Comparison of ENCODE assay signal across 8 mouse cellular contexts in the genomic region with DNA sequence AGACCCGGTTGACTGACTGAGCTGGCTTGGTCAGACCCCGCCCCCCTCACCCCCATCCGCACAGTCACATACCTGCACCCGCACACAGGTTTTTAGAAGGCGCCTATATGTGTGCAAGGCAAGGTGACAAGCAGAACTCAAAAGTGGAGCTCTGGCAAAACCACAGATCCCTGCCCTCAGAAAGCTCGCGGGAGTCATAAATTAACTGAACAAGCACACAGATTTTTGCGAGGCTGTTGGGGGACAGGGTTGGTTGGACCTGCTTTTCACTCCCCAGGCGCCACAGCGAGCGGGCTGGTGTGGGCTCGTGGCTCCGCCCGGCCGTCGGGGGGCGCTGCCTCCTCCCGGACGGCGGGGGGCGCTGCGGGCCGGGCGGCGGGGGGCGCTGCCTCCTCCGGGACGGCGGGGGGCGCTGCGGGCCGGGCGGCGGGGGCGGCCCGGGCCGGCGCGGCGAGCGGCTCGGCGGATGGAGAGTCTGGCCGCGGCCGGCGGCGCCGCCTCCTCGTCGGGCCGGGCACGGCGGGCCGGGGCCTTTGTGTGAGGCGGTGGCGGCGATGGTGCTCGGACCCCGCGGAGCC. TPM values are rescaled to one million over a fixed set of nuclear protein-coding genes. Genes with fewer than 3 reads are reported as not detected.
DNase-seq lines count a peak whose midpoint lies in the region; ATAC-seq lines count a peak whose summit lies in the region.

A gene (plus strand): TSS at position 456 of the 578 bp plus-strand sequence.

- peaks cover 29% of the 10 kb centered on the region for H3K36me3 ChIP-seq in hindbrain, embryonic 13.5 days

- peak within 1 kb of the TSS; percentile 75 for H3K4me2 ChIP-seq in hindbrain, embryonic 13.5 days

- H3K9ac ChIP-seq in hindbrain, embryonic 13.5 days, result peak within 1 kb of the TSS; percentile 97

- DNase-seq in NIH3T3 (ENCODE audit: low read depth), result peak; percentile 92
- DNase-seq in cerebellum, adult 9-11 months, result peak; percentile 72
- peak; percentile 46 to 59 for DNase-seq in frontal cortex, postnatal 25 days (ENCODE audit: low spot score in 2 of 2)
- peak; percentile 71 to 73 for DNase-seq in layer of hippocampus, postnatal 36 days
- DNase-seq in lung, postnatal 36 days, result peak; percentile 77
- DNase-seq in retina, postnatal 1 day, result peak; percentile 82
- DNase-seq in urinary bladder, adult 2 months (ENCODE audit: low spot score), result peak; percentile 87

- 3% methylated on average over 44 of the region's 61 CpGs for WGBS in hindbrain, embryonic 13.5 days

- peak within 1 kb of the TSS; percentile 96 for H3K4me3 ChIP-seq in hindbrain, embryonic 13.5 days

- no peaks in the 10 kb centered on the region for H3K9me3 ChIP-seq in hindbrain, embryonic 13.5 days

- peaks cover 19% of the 10 kb centered on the region for H3K4me1 ChIP-seq in hindbrain, embryonic 13.5 days (replicated peaks)

- 0 out of 2 replicates have a peak, but pooled peaks cover 4% of the 10 kb centered on the region for H3K27me3 ChIP-seq in hindbrain, embryonic 13.5 days

- peak; percentile 81 for ATAC-seq in hindbrain, embryonic 13.5 days (ENCODE audit: low FRiP score)

- H3K27ac ChIP-seq in hindbrain, embryonic 13.5 days, result peak within 1 kb of the TSS; percentile 87

RNA-seq across cellular contexts. Expression of the gene that starts here (rescaled TPM):
- 3.7 and 3.8 TPM in 2 replicates for polyA plus RNA-seq in hindbrain, embryonic 13.5 days (2015; fragmentation: Nextera tagmentation; extraction: Ambion mirVana)
- total RNA-seq in layer of hippocampus, postnatal 36 days (2021), result 10 to 100 TPM; 10.0 to 11.7 TPM
- 6.1 and 7.6 TPM in 2 replicates for polyA plus RNA-seq in urinary bladder, adult 2 months (2012; rRNA removed)

Comparison
In these comparisons a context has a peak if more than half of its experiments do, and no peak if none do; other contexts are left out.
1. Peak in every context shown above with its lines: DNase-seq, ATAC-seq, H3K4me3 ChIP-seq and H3K27ac ChIP-seq.